Mouse (Mus musculus) frontal cortex, adult 2 months (tissue): Measurements from ENCODE around the gene Nkpd1. TPM values are rescaled to one million over a fixed set of nuclear protein-coding genes. Genes with fewer than 3 reads are reported as not detected.

Experiments used
- DNase-seq, 2 experiments: peaks; one replicate each; pipeline ENCODE4 v3.0.0; 2022; ENCODE audit warnings: low spot score in 1 of 2; ENCODE audit errors: extremely low spot score in 1 of 2
- polyA plus RNA-seq: library from polyadenylated mRNA; depleted of rRNA; stranded (reverse); fragments of >200 nt; gene quantifications from 2 replicates; pipeline ENCODE4 v1.2.3, GENCODE M21; 2012; rRNA removed

The Nkpd1 gene
- polyA plus RNA-seq = 1.0 and 1.4 TPM in 2 replicates

GRCm38 (mm10) chr7:19517652-19518365, at the start of gene Nkpd1:
Nkpd1 (plus strand) TSS chr7:19517838.
- DNase-seq = no peak

GRCm38 (mm10) chr7:19468279-19468678, 49.4 kb upstream of the Nkpd1 start:
- DNase-seq = no peak

DNA sequence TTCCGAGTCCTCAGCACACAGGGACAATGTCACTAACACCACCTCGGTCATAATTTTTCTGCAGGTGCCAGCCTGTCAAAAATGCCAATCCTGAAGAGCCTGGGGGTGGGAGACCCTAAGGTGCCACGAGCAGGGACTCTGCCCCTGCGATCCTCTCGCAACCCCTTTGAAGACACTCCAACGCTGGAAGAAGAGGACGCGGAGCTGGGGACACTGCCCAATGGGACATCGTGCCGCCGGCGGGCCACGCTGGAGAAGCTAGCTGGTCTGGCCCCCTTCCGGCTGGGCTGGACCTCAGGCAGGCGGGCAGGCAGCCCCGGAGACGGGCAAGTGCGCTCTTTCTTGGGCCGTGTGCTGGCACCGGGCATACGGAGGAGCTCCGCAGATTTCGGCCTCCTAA, 48.2 kb upstream of the Nkpd1 start:
- no peak for DNase-seq

GRCm38 (mm10) chr7:19470308-19470707, 47.3 kb upstream of the Nkpd1 start:
- DNase-seq = no peak

DNA sequence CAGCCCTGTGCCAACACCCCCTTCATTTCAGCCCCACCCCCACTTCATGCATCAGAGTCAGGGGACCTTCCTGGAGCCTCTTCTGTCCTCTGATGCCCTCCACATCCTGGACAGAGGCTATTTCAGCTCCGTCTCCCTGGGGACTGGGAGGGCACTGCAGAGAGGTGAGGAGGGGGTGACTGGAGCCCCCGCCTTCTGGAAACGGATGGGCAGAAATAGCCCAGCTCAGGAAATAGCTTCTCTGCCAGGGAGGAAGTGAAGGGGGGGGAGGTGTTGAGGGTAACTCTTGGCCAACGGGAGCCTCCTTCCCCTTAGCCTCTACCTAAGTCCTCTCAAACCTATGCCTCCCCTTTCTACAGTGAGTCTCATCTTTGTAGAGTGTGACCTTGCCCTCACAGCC, 45.2 kb upstream of the Nkpd1 start:
- no peak for DNase-seq

DNA sequence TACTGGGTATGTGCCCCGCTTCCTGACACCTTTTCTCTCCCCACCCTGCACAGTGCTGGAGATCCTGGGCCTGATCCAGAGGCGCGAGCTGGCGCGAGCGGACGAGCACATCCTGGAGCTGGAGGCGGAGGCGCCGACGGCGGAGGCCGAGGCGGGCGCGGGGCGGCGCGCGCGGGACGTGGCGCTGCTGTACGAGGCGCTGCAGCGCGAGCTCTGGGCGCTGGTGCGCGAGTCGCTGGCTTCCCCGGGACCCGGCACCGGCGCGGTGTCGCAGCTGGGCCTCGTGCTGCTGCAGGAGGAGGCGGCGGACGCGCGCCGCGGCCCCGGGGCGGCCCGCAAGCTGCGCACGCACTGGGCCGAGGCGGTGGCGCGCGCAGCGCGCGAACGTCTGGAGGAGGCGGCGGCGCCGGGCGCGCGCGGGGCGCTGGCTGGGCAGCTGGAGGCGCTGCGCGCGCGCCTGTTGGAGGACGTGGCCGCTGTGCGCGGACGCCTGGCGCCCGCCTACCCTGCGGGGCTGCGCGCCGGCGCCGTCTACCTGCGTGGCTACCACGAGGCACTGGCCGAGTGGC, 43.7 kb upstream of the Nkpd1 start:
- DNase-seq = peak; percentile 58 to 76

DNA sequence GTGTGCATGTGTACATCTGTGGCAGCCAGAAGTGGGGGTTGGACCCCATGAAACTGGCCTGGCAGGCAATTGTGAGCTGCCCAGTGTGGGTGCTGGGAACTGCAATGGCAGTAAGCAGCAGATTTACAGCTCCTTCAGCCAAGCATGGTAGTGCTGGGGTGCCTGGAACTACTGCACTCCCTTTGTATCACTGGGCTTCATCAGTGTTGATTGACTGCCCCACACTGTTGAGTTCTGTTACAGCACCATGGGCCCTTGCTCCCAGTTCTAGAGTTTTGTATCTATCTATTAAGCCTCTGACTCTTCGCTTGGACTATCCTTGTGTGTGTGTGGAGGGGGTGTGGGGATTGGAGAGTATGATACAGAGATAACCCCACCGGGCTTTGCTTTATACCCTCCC, 40.6 kb upstream of the Nkpd1 start:
- no peak for DNase-seq

DNA sequence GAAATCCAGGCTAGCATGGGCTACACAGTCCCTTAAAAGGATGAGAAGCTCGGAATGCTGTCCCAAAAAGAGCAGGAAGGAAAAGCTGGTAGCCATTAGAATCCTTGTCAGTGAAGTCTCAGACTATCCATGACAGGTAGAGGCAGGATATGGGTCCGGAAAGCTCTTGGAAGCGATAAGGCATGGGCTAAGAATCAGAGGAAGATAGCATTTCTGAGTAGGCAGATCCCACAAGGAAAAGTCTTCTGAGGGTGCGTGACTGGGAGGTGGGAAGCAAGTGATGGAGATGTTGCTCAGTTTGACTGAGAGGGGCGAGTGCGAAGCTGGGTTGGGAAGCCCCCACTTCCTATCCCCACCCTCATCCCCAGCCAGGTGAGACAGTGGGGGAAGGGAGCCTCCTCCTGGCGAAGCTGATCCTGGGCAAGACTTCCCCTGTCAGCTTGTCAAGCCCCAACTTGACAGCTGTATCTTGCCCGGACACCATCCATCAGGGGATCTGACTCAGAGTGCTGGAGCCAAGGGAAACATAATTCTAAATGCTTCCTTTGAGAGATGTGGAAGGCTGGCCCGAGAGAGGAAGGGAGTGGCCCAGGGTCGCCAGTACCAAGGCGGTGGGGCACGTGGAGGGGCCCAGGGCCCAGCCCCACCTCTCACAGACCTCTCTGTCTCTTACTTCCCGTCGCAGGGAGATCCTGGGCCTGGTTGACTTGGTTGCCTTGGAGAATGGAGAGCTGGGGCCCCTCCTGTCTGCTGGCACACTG, 39.8 kb upstream of the Nkpd1 start:
- no peak for DNase-seq

DNA sequence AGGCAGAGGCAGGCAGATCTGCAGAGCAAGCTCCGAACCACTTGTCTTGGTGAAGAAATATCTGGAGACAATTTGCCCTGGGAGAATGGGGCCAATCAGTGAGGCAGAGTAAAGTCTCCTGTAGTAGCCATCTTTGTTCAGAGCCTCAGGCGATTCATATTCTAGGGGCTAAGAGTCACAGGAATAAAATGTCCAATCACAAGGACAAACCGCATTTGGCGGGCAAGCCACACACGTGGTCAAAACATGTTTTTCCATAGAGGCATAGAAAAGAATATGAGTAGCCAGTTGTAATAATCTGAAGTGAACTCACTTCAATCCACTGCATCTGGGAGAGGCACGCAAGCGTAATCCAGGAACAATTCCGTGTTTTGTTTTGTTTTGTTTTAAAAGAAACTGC, 34.4 kb upstream of the Nkpd1 start:
- DNase-seq = no peak

DNA sequence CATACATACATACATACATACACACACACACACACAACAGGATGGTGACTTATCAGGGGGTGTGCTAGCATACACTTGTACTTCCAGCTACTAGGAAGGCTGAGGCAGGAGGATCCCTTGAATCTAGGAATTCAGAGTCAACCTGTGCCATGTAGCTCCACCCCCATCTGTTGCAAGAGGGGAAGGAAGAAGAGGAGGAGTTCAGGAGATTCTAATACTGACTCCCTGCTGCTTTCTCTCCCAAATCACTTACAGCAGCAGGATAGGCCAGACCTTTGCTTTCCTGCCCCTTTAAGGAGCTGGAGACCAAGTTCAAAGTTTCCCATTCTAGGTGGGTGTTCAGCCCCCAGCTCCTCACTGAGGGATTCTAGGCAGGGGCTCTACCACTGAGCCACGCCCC, 32.1 kb upstream of the Nkpd1 start:
- DNase-seq = no peak

- no peak for DNase-seq
These were observed 31.1 kb upstream of the Nkpd1 start for GRCm38 (mm10) chr7:19486549-19486948.

- no peak for DNase-seq
These were observed 28.1 kb upstream of the Nkpd1 start for GRCm38 (mm10) chr7:19489525-19489924.

GRCm38 (mm10) chr7:19491731-19492130, 25.9 kb upstream of the Nkpd1 start:
- DNase-seq = no peak

- DNase-seq = no peak
These were observed 22.7 kb upstream of the Nkpd1 start for GRCm38 (mm10) chr7:19494751-19495474.

GRCm38 (mm10) chr7:19495521-19496213, 22.0 kb upstream of the Nkpd1 start:
- DNase-seq = no peak

DNA sequence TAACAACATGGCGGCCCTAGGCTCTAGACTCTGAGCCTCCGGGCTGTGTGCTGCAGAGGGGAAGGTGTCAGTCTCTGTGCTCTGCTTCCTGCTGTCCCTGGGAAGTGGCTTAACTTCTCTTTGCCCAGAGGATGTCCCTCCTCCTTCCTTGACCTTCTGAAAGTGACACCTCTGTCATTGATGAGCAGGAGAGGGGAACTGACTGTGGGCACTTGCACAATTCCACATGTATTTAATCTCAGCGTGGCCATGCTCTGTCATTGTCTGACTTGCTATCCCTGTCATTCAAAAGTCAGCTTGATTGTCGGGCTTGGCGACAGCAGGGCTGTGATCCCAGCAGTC, 21.5 kb upstream of the Nkpd1 start:
- no peak for DNase-seq

- no peak for DNase-seq
These were observed 19.3 kb upstream of the Nkpd1 start for GRCm38 (mm10) chr7:19498326-19498725.

DNA sequence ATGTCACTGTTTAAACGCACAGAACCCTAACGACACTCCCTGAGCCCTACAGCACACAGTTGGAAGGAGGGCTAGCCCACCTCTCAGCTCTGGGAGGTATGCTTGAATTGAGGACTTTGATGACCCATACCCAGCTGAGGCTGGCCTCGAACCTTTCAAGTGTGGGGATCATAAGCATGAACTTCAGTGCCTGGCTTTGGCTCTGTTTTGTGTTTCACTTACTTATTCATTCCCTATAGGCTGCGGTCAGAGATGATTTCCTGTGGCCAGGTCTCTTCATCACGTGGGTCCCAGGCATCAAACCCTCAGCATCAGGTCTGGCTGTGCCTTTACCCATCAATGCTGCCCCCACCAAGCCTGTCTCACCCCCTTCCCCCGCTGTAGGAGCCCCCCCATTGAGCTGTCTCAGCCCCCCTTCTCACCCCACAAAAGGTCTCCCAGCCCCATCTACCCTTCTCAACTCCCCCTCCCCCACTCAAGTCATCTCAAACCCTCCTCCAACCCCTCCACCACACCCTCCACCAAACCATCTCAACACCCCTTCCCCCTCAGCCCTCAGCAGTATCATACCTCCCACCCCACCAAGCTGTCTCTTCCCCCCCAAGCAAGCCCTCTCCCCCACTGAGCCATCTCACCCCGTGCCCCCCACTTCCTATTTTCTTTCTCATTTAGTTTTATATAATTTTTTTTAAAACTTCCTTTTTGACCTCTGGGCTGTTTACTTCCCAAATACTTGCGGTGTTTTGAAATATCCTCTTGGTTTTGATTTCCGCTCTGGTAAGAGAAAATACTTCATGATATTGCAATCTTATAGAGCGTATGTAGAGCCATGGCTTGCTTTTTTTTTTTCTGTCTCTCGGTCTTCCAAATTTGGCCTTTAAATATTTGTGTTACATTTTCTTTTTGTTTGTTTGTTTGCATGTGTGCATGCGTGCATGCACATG, 16.9 kb upstream of the Nkpd1 start:
- DNase-seq = no peak

DNA sequence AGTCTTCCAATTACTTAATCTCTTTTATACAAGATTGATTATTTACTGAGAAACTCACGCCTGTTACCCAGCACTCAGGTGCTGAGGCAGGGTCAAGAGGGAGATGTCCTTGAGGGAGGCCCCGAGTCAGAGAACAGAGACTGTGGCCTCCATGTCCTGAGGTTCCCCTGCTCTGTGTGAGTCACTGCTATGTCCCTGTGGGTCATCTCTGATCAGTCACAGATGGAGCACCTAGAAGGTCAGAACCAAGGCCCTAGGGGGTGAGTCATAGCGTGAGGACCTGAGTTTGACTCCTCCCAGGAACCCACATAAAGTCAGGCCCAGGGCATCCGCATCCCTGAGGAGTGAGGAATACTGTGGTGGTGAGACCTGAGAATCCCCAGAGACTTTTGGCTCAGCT, 16.0 kb upstream of the Nkpd1 start:
- no peak for DNase-seq
